ENCODE assay signal across 8 mouse cellular contexts in genomic region chr5:3927801-3928689, GRCm38 (mm10). TPM values are rescaled to one million over a fixed set of nuclear protein-coding genes. Genes with fewer than 3 reads are reported as not detected.
A peak's percentile ranks its signal among the peaks of the same experiment; 100 is the strongest.
DNase-seq lines count a peak whose midpoint lies in the region; ATAC-seq and TF ChIP-seq lines count a peak whose summit lies in the region.

Akap9 (plus strand) TSS chr5:3928054.

- WGBS in heart, embryonic 14.5 days, result under 1% methylated on average over 69 of the region's 82 CpGs
- WGBS in liver, embryonic 14.5 days (ENCODE audit: insufficient replicate concordance), result under 1% methylated on average over 72 of the region's 82 CpGs
- WGBS in neural tube, embryonic 11.5 days, result under 1% methylated on average over 57 of the region's 82 CpGs
- under 1% methylated on average over 80 of the region's 82 CpGs for WGBS in stomach, embryonic 16.5 days

- H3K4me3 ChIP-seq in brown adipose tissue, adult 24 weeks (ENCODE audit: insufficient read depth, low read depth, low read length), result peak within 1 kb of the TSS; percentile 87
- peak within 1 kb of the TSS; percentile 82 to 99 for H3K4me3 ChIP-seq in heart, embryonic 14.5 days (ENCODE audit: control insufficient read depth in 1 of 2, insufficient read depth in 1 of 2, low read depth in 1 of 2, low read length in 2 of 2)
- peak within 1 kb of the TSS; percentile 80 to 99 for H3K4me3 ChIP-seq in liver, embryonic 14.5 days (ENCODE audit: insufficient read depth in 1 of 2, low read depth in 2 of 2, low read length in 2 of 2)
- peak within 1 kb of the TSS; percentile 97 for H3K4me3 ChIP-seq in neural tube, embryonic 11.5 days (ENCODE audit: low read depth, low read length)
- peak within 1 kb of the TSS; percentile 93 for H3K4me3 ChIP-seq in stomach, embryonic 16.5 days (replicated peaks; ENCODE audit: low read length)

- no peak for TF ChIP-seq CTCF in liver, embryonic 14.5 days (IDR thresholded peaks at IDR 0.05; ENCODE audit: low read depth)

- no peak for TF ChIP-seq EP300 in liver, embryonic 14.5 days (IDR thresholded peaks at IDR 0.05; ENCODE audit: low read depth)

- peak within 1 kb of the TSS; percentile 98 for H3K9ac ChIP-seq in heart, embryonic 14.5 days (ENCODE audit: low read length)
- peak within 1 kb of the TSS; percentile 78 for H3K9ac ChIP-seq in liver, embryonic 14.5 days (replicated peaks)
- peak within 1 kb of the TSS; percentile 100 for H3K9ac ChIP-seq in neural tube, embryonic 11.5 days (ENCODE audit: low read length)
- peak within 1 kb of the TSS; percentile 97 for H3K9ac ChIP-seq in stomach, embryonic 16.5 days (ENCODE audit: low read length)

- peaks cover 4% of the 10 kb centered on the region for H3K4me1 ChIP-seq in brown adipose tissue, adult 24 weeks (ENCODE audit: control insufficient read depth, insufficient read depth, insufficient read length, low read length)
- H3K4me1 ChIP-seq in heart, embryonic 14.5 days (ENCODE audit: control insufficient read depth in 2 of 2, insufficient read depth in 2 of 2, low read length in 2 of 2), result peaks cover 5 to 15% of the 10 kb centered on the region in 2 experiments; a peak in 3 of 4 replicates
- H3K4me1 ChIP-seq in liver, embryonic 14.5 days (replicated peaks; ENCODE audit: control insufficient read depth in 2 of 2, insufficient read depth in 2 of 2, low read length in 1 of 2), result peaks cover 5 to 8% of the 10 kb centered on the region in 2 experiments; a peak in 3 of 4 replicates
- H3K4me1 ChIP-seq in neural tube, embryonic 11.5 days (ENCODE audit: control insufficient read depth, insufficient read depth, low read length), result peaks cover 15% of the 10 kb centered on the region; the same call in 1 of the 2 replicates
- peaks cover 13% of the 10 kb centered on the region for H3K4me1 ChIP-seq in stomach, embryonic 16.5 days (ENCODE audit: control insufficient read depth, insufficient read depth, low read length)

- H3K27me3 ChIP-seq in heart, embryonic 14.5 days (ENCODE audit: control insufficient read depth, insufficient read depth, low read length), result no peaks in the 10 kb centered on the region
- H3K27me3 ChIP-seq in liver, embryonic 14.5 days (ENCODE audit: control insufficient read depth, insufficient read depth, low read length), result no peaks in the 10 kb centered on the region
- no peaks in the 10 kb centered on the region for H3K27me3 ChIP-seq in neural tube, embryonic 11.5 days (ENCODE audit: control insufficient read depth, insufficient read depth, low read length)
- no peaks in the 10 kb centered on the region for H3K27me3 ChIP-seq in stomach, embryonic 16.5 days (ENCODE audit: control insufficient read depth, insufficient read depth, low read length)

- H3K9me3 ChIP-seq in heart, embryonic 14.5 days (ENCODE audit: control insufficient read depth, low read length), result no peaks in the 10 kb centered on the region
- H3K9me3 ChIP-seq in liver, embryonic 14.5 days (ENCODE audit: control insufficient read depth, low read length), result no peaks in the 10 kb centered on the region
- no peaks in the 10 kb centered on the region for H3K9me3 ChIP-seq in neural tube, embryonic 11.5 days (ENCODE audit: control insufficient read depth, low read length)
- no peaks in the 10 kb centered on the region for H3K9me3 ChIP-seq in stomach, embryonic 16.5 days (replicated peaks; ENCODE audit: control insufficient read depth, low read length)

- peak; percentile 85 for DNase-seq in kidney, postnatal 14 days
- DNase-seq in liver, embryonic 14.5 days (ENCODE audit: low read depth in 3 of 3, low spot score in 3 of 3), result peak; percentile 15 to 29 (median 26)
- DNase-seq in neural tube, embryonic 11.5 days (ENCODE audit: low spot score), result peak; percentile 75

- H3K27ac ChIP-seq in brown adipose tissue, adult 24 weeks (replicated peaks; ENCODE audit: low read depth, low read length), result peak within 1 kb of the TSS; percentile 84
- H3K27ac ChIP-seq in heart, embryonic 14.5 days (replicated peaks in 1 of 2; ENCODE audit: control insufficient read depth in 1 of 2, insufficient read depth in 1 of 2, low read depth in 2 of 2, low read length in 2 of 2), result peak within 1 kb of the TSS; percentile 88 to 97
- H3K27ac ChIP-seq in liver, embryonic 14.5 days, result no peak within 1 kb of the TSS; the same call in 1 of the 2 replicates
- peak within 1 kb of the TSS; percentile 94 for H3K27ac ChIP-seq in neural tube, embryonic 11.5 days (ENCODE audit: low read depth, low read length)
- peak within 1 kb of the TSS; percentile 91 for H3K27ac ChIP-seq in stomach, embryonic 16.5 days (ENCODE audit: low read length)

- ATAC-seq in CD4-positive, CD25-positive, alpha-beta regulatory T cell, adult 4 months, result peak; percentile 66
- peak; percentile 86 for ATAC-seq in erythroid progenitor cell, adult 5-6 weeks (replicated peaks; ENCODE audit: low FRiP score, poor library complexity, severe bottlenecking)
- peak; percentile 85 for ATAC-seq in heart, embryonic 14.5 days (ENCODE audit: insufficient number of reproducible peaks, insufficient read depth, low FRiP score, low read depth)
- ATAC-seq in liver, embryonic 14.5 days (ENCODE audit: insufficient read depth), result peak; percentile 89
- peak; percentile 87 for ATAC-seq in neural tube, embryonic 11.5 days (ENCODE audit: insufficient read depth, low FRiP score, low TSS enrichment)
- peak; percentile 89 for ATAC-seq in stomach, embryonic 16.5 days (ENCODE audit: insufficient read depth, low FRiP score)

- no peaks in the 10 kb centered on the region for H3K36me3 ChIP-seq in heart, embryonic 14.5 days (ENCODE audit: control insufficient read depth, insufficient read depth, low read length)
- H3K36me3 ChIP-seq in liver, embryonic 14.5 days (replicated peaks; ENCODE audit: control insufficient read depth, insufficient read depth, low read depth), result no peaks in the 10 kb centered on the region
- no peaks in the 10 kb centered on the region for H3K36me3 ChIP-seq in neural tube, embryonic 11.5 days (ENCODE audit: control insufficient read depth, insufficient read depth, low read length)
- no peaks in the 10 kb centered on the region for H3K36me3 ChIP-seq in stomach, embryonic 16.5 days (ENCODE audit: control insufficient read depth, insufficient read depth, low read length)

- H3K4me2 ChIP-seq in heart, embryonic 14.5 days (ENCODE audit: low read length), result peak within 1 kb of the TSS; percentile 80
- H3K4me2 ChIP-seq in liver, embryonic 14.5 days (ENCODE audit: low read depth), result peak within 1 kb of the TSS; percentile 69
- H3K4me2 ChIP-seq in neural tube, embryonic 11.5 days (ENCODE audit: low read depth), result peak within 1 kb of the TSS; percentile 70
- peak within 1 kb of the TSS; percentile 79 for H3K4me2 ChIP-seq in stomach, embryonic 16.5 days (ENCODE audit: low read depth, low read length)

RNA-seq across cellular contexts. Expression of gene Akap9, which starts in this region (rescaled TPM):
- 100 to 1,000 TPM; 181 to 212 TPM for polyA plus RNA-seq in CD4-positive, CD25-positive, alpha-beta regulatory T cell, adult 4 months (2017; shearing (Covaris generic))
- 28.0 and 31.0 TPM in 2 replicates for polyA plus RNA-seq in brown adipose tissue, adult 24 weeks (2012; ENCODE audit: insufficient read depth, insufficient read length, missing spikeins)
- total RNA-seq in erythroid progenitor cell, adult 5-6 weeks (2015; ENCODE audit: low replicate concordance), result 21.0 and 27.8 TPM in 2 replicates
- total RNA-seq in erythroid progenitor cell, adult 5-6 weeks (2017; ENCODE audit: low replicate concordance), result 16.0 and 20.0 TPM in 2 replicates
- polyA plus RNA-seq in heart, embryonic 14.5 days (2014; fragmentation: Nextera tagmentation; extraction: Ambion mirVana), result 93.5 and 104 TPM in 2 replicates
- 3.2 and 6.2 TPM in 2 replicates for polyA plus RNA-seq in liver, embryonic 14.5 days (2012; rRNA removed)
- 17.8 and 18.6 TPM in 2 replicates for polyA plus RNA-seq in liver, embryonic 14.5 days (2014; fragmentation: Nextera tagmentation; extraction: Ambion mirVana)
- 144 and 147 TPM in 2 replicates for polyA plus RNA-seq in neural tube, embryonic 11.5 days (2014; fragmentation: Nextera tagmentation; extraction: Ambion mirVana)
- polyA plus RNA-seq in stomach, embryonic 16.5 days (2015; fragmentation: Nextera tagmentation; extraction: Ambion mirVana), result 123 and 137 TPM in 2 replicates

Comparison
In these comparisons a context has a peak if more than half of its experiments do, and no peak if none do; other contexts are left out.
1. DNase-seq: peak in every context shown above with its lines; median percentile 85 in kidney, postnatal 14 days; 75 in neural tube, embryonic 11.5 days; 26 in liver, embryonic 14.5 days.